Mouse (Mus musculus) spleen, postnatal 14 days (tissue): Measurements from ENCODE around the gene Junb.

ENCODE experiments used
- DNase-seq, 2 experiments: peaks; one replicate each; pipeline ENCODE4 v3.0.0; 2021 to 2022; ENCODE audit warnings: low spot score in 2 of 2

Gene Junb

GRCm38 (mm10) chr8:84987903-84988302 is 9.4 kb upstream of the Junb start:
- DNase-seq = no peak

- no peak for DNase-seq
Observed at GRCm38 (mm10) chr8:84987388-84987787, 8.9 kb upstream of the Junb start.

GRCm38 (mm10) chr8:84986379-84986945 is 7.9 kb upstream of the Junb start:
- no peak for DNase-seq

- DNase-seq = peak; percentile 82 to 86
Observed at GRCm38 (mm10) chr8:84985684-84986378, 7.3 kb upstream of the Junb start.

GRCm38 (mm10) chr8:84985049-84985683 is 6.6 kb upstream of the Junb start:
- DNase-seq = peak in 1 of 2 experiments; percentile 28

GRCm38 (mm10) chr8:84984294-84985048 is 6.0 kb upstream of the Junb start:
- DNase-seq = no peak

- no peak for DNase-seq
Observed at GRCm38 (mm10) chr8:84982499-84983011, 4.0 kb upstream of the Junb start.

GRCm38 (mm10) chr8:84981644-84982498 is 3.4 kb upstream of the Junb start:
- no peak for DNase-seq

- peak in 1 of 2 experiments; percentile 45 for DNase-seq
Observed at GRCm38 (mm10) chr8:84980622-84981358, 2.3 kb upstream of the Junb start.

GRCm38 (mm10) chr8:84979599-84980421 is 1.3 kb upstream of the Junb start:
- peak; percentile 85 to 88 for DNase-seq

GRCm38 (mm10) chr8:84977435-84978247 is 877 bp downstream of the Junb start:
- DNase-seq = peak; percentile 62 to 66

GRCm38 (mm10) chr8:84976763-84977434 is 1.6 kb downstream of the Junb start:
- no peak for DNase-seq

- DNase-seq = peak; percentile 92
Observed at GRCm38 (mm10) chr8:84976031-84976762, 2.3 kb downstream of the Junb start.

- DNase-seq = peak; percentile 71 to 78
Observed at GRCm38 (mm10) chr8:84975434-84975833, 3.1 kb downstream of the Junb start.

- no peak for DNase-seq
Observed at GRCm38 (mm10) chr8:84974543-84975142, 3.9 kb downstream of the Junb start.

GRCm38 (mm10) chr8:84973803-84974542 is 4.5 kb downstream of the Junb start:
- peak in 1 of 2 experiments; percentile 28 for DNase-seq
